Mouse (Mus musculus): ENCODE results near the gene Phgdh.
A peak's percentile ranks its signal among the peaks of the same experiment; 100 is the strongest.
"Not testable (repeated sequence)": the region's sequence is repeated elsewhere in the genome, so short reads cannot be mapped to it uniquely, and the experiment has no call there.

GRCm38 (mm10) chr3:98339706-98340109 lies at the start of gene Phgdh:
- TF ChIP-seq ZNF384 (IDR thresholded peaks at IDR 0.05; ENCODE audit: low read depth, low read length): peak; percentile 97
- TF ChIP-seq HCFC1 (IDR thresholded peaks at IDR 0.05; ENCODE audit: borderline replicate concordance, insufficient read depth, low read length): not testable (repeated sequence)

Data from ES-E14 (cell line).